Mouse (Mus musculus) telencephalon, adult 2 months (tissue): Measurements from ENCODE around the gene Tom1l1.
A peak's percentile ranks its signal among the peaks of the same experiment; 100 is the strongest.
"Not testable (repeated sequence)": the region's sequence is repeated elsewhere in the genome, so short reads cannot be mapped to it uniquely, and the experiment has no call there.

Source experiments
- DNase-seq: peaks from one replicate; pipeline ENCODE4 v3.0.0-alpha.2; 2011; ENCODE audit warnings: low read depth, low spot score

Tom1l1 gene

DNA sequence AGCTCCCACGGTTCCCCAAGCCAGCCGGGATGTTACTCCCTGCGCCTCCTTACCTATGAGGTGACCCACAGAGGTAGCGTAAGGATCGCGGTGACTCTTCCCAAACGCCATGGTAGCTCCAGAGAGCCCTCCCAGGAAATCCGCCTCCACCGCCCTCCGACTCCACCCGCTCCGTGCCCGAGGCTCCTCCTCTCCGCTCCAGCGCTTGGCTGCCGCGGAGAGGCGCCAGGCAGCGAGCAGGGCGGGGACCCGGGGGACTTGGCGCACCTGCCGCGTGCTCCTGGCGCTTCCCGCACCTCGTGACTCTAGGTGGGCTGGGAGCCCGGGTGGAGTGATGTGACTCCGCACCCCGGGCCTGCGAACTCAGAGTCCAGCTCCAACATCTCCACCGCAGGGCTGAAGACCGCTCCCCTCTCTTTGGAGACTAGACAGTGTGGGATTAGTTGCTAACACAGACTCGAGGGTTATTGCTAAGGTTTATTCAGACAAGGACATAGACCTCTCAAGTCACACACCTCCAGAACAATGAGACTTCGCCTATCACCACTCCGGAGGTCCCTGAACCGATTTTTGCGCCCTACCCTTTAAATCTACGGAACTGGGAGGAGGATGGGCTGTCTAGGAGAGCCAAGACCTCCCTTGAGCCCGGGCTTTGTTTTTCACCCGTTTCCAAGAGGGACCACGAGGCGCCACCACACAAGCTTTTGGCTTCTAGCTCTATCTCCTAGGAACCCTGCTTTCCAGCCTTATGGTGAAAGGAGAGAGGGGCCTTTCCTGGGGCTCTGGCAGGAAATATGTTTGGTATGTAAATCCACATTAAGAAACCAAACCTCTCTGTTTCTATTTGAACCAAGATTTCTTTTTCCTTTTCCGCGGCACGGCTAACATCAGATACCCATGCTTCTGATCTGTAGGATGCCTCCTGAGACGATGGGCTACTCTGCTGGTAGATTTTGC is at the start of gene Tom1l1:
TSS of gene Tom1l1 (minus strand) at position 907 of the 957 bp plus-strand sequence.
- DNase-seq = peak; percentile 62

GRCm38 (mm10) chr11:90733575-90733974 is 45.4 kb upstream of the Tom1l1 start:
- no peak for DNase-seq

DNA sequence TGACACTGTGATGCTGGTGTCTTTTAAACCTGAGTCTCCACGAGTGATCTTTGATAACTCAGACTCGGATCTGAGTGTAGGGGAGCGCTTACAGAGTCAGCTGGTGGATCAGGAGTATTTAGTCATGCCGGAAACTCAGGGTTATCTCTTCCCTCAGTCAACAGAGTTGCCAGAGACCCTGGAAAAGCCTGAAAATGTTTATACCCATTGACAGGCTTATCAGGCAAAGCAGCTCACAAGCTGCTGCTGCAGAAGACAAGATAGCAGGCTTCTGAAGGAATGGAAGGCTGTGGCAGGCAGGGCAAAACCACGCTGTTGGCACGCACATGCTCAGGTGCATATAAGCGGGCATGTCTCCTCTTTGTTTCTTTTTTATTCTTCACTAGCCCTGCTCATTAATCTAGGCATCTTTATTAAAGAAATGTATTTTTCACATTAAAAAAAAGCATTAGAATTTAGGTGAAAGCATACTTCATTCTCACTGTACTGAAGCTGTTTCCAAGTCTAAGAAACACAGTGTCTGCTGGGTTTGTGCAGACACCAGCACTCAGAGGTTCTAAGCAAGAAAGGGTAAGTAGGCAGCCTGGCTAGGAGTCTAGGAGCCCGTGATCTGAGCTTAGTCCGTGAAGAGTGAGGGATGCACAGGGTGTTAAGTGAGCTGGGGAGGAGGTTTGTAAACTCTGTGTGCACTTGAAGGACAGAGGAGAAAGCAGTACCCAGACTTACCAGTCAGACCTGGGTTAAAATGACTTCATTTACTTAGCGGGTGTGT is 39.4 kb upstream of the Tom1l1 start:
- no peak for DNase-seq

GRCm38 (mm10) chr11:90726730-90727129 is 38.6 kb upstream of the Tom1l1 start:
- DNase-seq = no peak

DNA sequence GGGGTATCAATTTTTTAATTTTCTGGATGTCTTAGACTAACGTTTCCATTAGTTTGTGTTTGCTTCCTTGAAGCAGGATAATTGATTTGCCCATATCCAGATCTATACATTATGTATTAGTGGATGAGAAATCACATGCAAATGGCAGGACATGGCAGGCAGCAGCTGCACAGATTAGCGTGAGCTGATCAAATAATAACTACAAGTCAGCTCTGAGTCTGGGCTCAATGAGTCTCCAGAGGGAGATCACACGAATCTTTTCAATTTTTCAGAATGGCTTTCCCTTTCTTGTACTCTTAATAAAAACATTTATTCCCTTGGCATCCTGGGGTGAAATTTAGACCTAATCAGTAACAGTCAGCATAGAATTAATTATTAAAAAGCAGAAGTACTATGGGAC is 34.1 kb upstream of the Tom1l1 start:
- no peak for DNase-seq

GRCm38 (mm10) chr11:90717719-90718118 is 29.6 kb upstream of the Tom1l1 start:
- DNase-seq = no peak

DNA sequence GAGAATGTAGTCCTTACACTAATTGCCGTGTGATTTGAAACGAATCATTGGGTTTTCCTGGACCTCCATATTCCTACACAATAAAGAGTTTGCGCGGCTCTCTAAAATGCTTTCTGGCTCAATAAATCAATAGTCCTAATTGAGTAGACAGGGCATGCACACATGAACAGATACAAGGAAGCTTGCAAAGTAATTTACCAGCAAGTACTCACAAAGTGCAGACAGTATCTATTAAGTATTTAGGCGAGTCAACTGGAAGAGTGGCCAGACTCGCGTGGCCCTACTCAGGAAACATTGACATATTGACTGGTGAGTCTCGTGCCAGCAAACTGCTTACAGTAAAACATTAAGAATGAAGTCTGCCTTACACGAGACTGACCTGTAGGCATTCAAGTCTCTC is 23.4 kb upstream of the Tom1l1 start:
- DNase-seq = no peak

DNA sequence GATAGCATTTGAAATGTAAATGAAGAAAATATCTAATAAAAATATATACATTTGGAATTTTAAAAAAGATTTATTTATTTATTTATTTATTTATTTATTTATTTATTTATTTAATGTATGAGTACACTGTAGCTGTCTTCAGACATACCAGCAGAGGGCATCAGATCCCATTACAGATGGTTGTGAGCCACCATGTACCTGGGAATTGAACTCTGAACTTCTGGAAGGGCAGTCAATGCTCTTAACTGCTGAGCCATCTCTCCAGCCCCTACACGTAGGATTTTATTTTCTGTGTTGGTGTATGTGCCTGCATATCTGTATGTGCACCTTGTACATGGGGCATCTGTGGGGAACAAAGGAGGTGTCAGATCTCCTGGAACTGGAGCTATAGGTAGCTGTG is 19.0 kb upstream of the Tom1l1 start:
- not testable (repeated sequence) for DNase-seq

DNA sequence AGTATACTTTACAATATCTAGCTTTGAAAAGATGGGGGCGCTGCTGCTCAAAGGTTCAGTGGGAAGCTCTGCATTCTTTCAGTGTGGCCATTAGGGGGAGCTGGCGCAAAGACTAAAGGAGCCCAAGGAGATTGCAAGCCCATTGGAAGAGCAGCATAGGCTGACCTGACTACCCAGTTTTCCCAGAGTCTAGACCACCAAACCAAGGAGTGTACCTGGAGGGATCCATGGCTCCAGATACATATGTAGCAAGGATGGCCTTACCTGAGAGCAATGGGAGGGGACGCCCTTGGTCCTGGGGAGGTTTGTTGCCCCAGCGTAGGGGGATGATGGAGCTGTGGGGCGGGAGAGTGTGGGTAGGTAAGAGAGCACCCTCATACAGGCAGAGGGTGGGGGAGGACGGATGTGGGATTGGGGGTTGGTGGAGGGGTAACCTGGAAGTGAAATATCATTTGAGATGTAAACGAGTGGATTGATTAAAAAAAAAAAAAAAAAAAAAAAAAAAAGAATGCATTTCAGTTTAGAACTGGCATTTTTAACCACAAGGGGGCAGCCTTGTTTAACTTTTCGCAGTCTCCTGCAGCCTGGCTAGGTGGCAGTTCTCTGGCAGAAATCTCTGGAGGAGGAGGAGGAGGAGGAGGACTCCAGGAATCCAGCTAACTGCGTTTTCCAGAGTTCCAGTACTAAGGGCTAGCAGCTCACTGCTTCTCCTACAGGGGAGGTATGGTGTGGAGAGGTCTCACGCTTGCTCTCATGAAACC is 9.5 kb upstream of the Tom1l1 start:
- peak; percentile 84 for DNase-seq

GRCm38 (mm10) chr11:90695811-90696210 is 7.6 kb upstream of the Tom1l1 start:
- no peak for DNase-seq

- no peak for DNase-seq
Measured at GRCm38 (mm10) chr11:90694206-90694605, 6.0 kb upstream of the Tom1l1 start.

DNA sequence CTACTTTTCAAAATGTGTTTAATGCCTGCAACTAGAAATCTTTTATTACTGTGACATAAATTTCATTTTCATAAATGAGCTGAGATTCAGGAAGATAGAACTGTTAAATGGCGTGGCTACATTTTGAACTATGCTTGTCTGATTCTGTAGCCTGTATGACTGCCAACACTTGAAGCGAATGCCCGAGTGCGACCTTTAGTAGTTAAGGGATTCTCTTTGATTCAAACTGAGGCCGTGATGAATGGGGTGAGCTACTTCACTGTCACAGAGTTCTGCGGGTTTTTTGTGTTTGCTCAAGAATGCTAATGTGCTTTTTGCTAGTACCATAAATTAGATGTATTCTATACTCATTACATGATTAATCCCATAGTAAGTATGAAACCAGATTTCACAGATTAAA is 2.2 kb upstream of the Tom1l1 start:
- no peak for DNase-seq

DNA sequence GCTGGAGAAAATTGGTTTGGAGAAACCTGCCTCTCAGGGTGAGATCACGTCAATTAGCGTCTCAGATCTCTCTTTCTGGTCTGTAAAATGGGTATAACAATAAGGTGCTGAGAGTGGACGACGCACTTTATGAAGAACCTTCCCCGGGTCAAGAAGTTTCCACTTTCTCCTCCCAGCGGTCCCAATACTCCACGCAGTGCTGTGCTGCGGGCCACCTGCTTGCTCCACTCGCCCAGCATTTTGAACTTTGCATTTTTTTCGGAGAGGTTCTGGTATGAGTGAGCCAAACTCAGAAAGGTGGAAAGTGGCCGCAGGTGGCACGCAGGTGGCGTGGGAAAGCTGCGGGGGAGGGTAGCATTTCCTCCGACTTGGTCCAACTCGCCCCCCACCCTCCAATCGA is 1.1 kb downstream of the Tom1l1 start:
- DNase-seq = no peak

- no peak for DNase-seq
Measured at GRCm38 (mm10) chr11:90686287-90687025, 1.7 kb downstream of the Tom1l1 start.

DNA sequence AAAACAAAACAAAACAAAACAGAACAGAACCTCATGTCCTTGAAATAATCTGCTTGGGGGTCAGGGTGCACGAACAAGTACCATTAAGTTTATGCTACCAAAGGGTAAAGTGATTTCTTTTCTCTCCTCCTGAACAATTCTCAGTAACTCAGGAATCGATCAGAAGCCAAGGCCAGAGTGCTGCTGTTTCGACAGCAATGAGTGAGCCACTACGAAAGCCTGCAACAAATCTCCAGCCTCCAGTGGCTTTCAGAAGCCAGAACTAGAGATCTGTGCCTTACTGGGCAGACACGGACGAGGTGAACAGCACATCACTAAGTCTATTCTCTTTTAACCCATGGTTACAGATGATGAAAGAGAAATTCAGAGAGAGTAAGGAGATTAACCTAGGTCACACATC is 3.0 kb downstream of the Tom1l1 start:
- no peak for DNase-seq

- DNase-seq = no peak
Measured at GRCm38 (mm10) chr11:90684765-90685164, 3.4 kb downstream of the Tom1l1 start.

GRCm38 (mm10) chr11:90681171-90681570 is 7.0 kb downstream of the Tom1l1 start:
- no peak for DNase-seq

DNA sequence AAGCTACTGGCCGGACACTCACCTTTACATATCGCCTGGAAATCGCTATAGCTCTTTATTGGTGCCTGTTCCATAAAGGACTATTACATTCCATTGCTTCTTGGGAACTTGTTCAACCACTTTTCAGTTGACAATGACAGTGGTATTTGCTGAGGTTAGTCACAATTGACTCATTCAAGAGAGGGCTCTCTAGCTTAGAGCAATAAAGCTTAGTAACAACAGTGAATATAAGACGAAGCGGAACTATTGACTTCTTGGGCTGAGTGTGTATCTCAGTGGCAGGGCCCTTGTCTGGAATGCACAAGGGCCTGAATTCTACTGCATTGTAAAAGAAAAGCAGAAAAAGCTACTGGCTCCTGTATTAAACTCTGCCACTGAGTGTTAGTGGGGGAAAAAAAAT is 9.6 kb downstream of the Tom1l1 start:
- no peak for DNase-seq

DNA sequence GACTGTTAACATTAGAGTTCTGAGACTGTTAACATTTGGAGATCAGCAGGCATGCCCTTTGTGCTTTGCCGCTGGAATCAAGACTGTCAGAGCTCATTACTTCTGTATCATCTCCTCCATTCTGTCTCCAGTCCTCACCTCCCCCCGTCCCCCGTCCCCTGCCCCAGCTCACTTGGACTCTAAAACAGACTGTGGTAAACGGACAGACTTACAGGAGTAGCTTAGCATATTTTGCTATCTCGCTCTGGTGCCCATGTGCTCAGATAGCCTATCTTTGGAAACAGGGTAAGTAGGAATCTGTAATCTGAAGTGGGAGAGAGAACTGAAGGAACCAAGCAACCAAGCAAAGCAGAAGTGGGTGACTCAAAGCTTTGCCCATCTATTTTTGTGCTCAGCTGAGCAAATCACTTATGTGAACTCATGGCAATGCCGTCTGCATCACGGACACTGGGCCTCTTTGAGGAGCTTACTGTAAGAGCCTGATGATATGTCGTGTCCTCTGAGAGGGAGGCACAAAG is 10.3 kb downstream of the Tom1l1 start:
- DNase-seq = peak; percentile 79

DNA sequence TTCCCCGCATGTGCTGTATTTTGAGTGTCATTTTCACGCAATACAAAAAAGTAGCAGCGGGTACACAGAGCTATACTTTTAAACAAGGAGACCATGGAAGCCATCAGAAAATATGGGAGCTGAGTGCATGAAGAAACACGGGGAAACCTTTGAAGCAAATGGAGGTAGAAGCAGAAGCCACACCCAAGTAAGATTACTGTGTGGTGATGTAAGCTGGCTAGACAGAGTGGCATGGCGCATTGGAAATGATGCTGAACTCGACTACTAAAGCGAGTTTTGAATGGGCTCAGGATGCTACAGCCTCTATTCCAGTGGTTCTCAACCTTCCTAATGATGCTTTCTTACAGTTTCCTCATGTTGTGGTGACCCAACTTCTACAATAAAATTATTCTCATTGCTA is 11.1 kb downstream of the Tom1l1 start:
- DNase-seq = no peak
